ENCODE assay signal across 8 mouse cellular contexts in the genomic region with DNA sequence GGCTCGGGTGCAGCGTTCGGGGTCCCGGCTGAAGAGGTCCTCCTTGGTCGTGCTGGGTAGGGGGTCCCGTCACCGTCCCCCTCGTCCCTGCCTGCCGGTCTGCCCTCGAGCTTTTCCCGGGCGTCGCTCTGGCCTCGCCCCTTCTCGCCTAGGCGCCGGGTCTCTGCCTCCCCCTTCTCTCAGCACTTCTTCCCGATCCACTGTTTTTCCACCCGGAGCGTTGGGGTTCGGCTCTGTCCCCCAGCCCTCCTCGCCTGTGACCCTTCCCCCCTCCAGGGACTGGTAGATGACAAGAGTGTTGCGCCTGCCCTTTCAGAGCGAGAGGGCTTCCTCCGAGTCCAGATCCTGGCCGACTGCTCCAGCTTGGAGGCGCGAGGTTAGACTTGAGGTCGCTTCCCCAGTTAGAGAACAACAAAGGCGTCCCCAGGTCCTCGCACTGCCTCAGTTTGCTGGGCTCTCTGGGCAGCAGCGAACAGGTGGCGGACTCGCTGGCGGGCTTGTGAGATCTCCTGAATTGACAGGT. TPM values are rescaled to one million over a fixed set of nuclear protein-coding genes. Genes with fewer than 3 reads are reported as not detected.
DNase-seq lines count a peak whose midpoint lies in the region; TF ChIP-seq lines count a peak whose summit lies in the region.

No protein-coding gene starts in this region.

- peaks cover 25% of the 10 kb centered on the region; the same call in 1 of the 2 replicates for H3K79me2 ChIP-seq in liver, adult 2 months (ENCODE audit: control insufficient read depth, insufficient read depth, low read length)

- H3K36me3 ChIP-seq in liver, adult 2 months (ENCODE audit: control insufficient read depth, insufficient read depth, low read length): peaks cover 4% of the 10 kb centered on the region

- peak overlapping the region; percentile 86 for H3K9ac ChIP-seq in liver, adult 2 months (ENCODE audit: low read depth, low read length)

- H3K27ac ChIP-seq in liver, adult 2 months (replicated peaks; ENCODE audit: insufficient read depth, low read depth, low read length): peak overlapping the region; percentile 44

- 1% methylated on average over 34 of the region's 35 CpGs for WGBS in liver, adult 2 months

- peak; percentile 39 for DNase-seq in gastrocnemius, postnatal 25 days
- DNase-seq in gastrocnemius, adult 8-10 months (ENCODE audit: low spot score in 2 of 2): no peak
- peak; percentile 54 for DNase-seq in 416B (ENCODE audit: low read depth)
- DNase-seq in brain, adult 2 months (ENCODE audit: low read depth, low spot score): peak; percentile 18
- DNase-seq in forelimb bud, embryonic 11.5 days (ENCODE audit: low read depth, low spot score): peak; percentile 1
- peak; percentile 22 for DNase-seq in liver, adult 2 months (ENCODE audit: extremely low read depth, low read depth, low spot score)
- peak; percentile 56 for DNase-seq in naive thymus-derived CD4-positive, alpha-beta T cell, adult 2 months (ENCODE audit: low read depth)
- DNase-seq in right cerebral cortex, postnatal 14 days: no peak

- H3K4me1 ChIP-seq in liver, adult 2 months (ENCODE audit: control insufficient read depth, insufficient read depth, low read length): no peaks in the 10 kb centered on the region; the same call in 1 of the 2 replicates

- peak overlapping the region; percentile 87 for H3K4me3 ChIP-seq in liver, adult 2 months (ENCODE audit: insufficient read depth, low read depth, low read length)

- no peaks in the 10 kb centered on the region for H3K27me3 ChIP-seq in liver, adult 2 months (ENCODE audit: control insufficient read depth, insufficient read depth, low read length)

- TF ChIP-seq POLR2A in liver, adult 2 months (IDR thresholded peaks at IDR 0.05; ENCODE audit: extremely low read depth, insufficient read depth, low read length): no peak

- no peak for TF ChIP-seq CTCF in liver, adult 2 months (IDR thresholded peaks at IDR 0.05; ENCODE audit: low read depth, low read length)

RNA-seq across cellular contexts. Expression of gene Eya3, which starts 0.5 kb away (rescaled TPM):
- 10 to 100 TPM; 11.1 to 11.5 TPM for total RNA-seq in gastrocnemius, postnatal 25 days (2021)
- total RNA-seq in gastrocnemius, adult 8-10 months (2022): 10 to 100 TPM; 11.1 to 13.8 (median 12.1) TPM
- total RNA-seq in liver, adult 2 months (2014; rRNA removed): 6.7 and 6.8 TPM in 2 replicates
- 9.0 and 9.2 TPM in 2 replicates for polyA plus RNA-seq in liver, adult 2 months (2012; rRNA removed)

Comparison
In these comparisons a context has a peak if more than half of its experiments do, and no peak if none do; other contexts are left out.
1. DNase-seq: peak in gastrocnemius, postnatal 25 days (single experiment), 416B (single experiment), brain, adult 2 months (single experiment), forelimb bud, embryonic 11.5 days (single experiment), liver, adult 2 months (single experiment) and naive thymus-derived CD4-positive, alpha-beta T cell, adult 2 months (single experiment); none in gastrocnemius, adult 8-10 months (0 of 2) and right cerebral cortex, postnatal 14 days (single experiment).